Mouse (Mus musculus): Measurements from ENCODE around the gene Galnt10. TPM values are rescaled to one million over a fixed set of nuclear protein-coding genes. Genes with fewer than 3 reads are reported as not detected.

The Galnt10 gene
- total RNA-seq, 1 experiment from 2014 or later = 9.7 TPM

DNA sequence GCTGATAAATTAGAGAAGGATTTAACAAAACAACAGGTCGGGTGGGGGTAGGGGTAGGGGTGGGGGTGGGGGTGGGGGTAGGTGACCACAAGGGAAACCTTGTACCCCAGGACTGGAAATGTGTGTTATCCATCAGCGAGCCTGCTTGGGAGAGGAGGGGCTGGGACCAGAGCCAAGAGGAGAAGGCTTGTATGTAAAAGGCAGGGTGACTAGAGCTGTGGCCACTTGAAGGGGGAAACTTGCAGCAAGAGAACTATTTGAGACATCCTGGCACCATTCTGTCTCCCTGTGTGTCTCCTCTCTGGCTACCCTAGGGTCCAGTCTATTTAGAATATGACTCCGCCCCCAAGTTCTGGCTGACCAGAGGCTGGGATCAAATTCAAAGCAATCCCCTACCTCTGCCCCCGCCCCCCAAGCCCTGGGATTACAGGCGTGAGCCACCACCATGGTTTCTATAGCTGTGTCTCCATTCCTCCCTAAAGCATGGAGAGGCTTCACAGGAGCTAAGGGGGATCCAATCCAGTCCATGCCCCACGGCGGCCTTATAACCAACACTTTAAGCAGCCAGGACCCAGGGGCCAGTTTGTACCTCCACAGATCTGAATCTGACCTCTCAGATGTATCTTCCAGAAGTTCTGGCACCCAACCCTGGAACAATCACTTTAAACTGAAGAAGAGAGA is 13.3 kb upstream of the Galnt10 start:
- ATAC-seq (replicated peaks in 1 of 2; ENCODE audit: insufficient read depth in 1 of 2, low FRiP score in 2 of 2, low TSS enrichment in 1 of 2, low read depth in 1 of 2, poor library complexity in 2 of 2, severe bottlenecking in 2 of 2) = no peak

DNA sequence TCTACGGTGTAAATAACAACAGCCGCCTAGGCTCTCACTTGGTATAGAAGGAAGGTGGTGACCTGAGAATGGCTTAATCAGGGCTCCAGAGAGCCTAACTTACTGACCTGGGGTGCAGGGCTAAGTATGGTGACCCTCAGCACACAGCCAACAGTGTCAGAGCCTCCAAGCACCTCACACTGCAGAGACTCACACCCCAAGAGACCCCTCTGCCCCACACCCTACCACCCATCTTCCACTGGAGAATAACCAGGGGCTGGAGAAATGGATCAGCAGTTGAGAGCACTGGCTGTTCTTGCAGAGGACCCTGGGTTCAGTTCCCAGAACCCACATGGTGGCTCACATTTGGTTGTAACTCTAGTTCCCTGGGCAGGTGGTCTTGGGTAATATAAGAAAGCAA is 12.2 kb upstream of the Galnt10 start:
- no peak for ATAC-seq (replicated peaks in 1 of 2; ENCODE audit: insufficient read depth in 1 of 2, low FRiP score in 2 of 2, low TSS enrichment in 1 of 2, low read depth in 1 of 2, poor library complexity in 2 of 2, severe bottlenecking in 2 of 2)

DNA sequence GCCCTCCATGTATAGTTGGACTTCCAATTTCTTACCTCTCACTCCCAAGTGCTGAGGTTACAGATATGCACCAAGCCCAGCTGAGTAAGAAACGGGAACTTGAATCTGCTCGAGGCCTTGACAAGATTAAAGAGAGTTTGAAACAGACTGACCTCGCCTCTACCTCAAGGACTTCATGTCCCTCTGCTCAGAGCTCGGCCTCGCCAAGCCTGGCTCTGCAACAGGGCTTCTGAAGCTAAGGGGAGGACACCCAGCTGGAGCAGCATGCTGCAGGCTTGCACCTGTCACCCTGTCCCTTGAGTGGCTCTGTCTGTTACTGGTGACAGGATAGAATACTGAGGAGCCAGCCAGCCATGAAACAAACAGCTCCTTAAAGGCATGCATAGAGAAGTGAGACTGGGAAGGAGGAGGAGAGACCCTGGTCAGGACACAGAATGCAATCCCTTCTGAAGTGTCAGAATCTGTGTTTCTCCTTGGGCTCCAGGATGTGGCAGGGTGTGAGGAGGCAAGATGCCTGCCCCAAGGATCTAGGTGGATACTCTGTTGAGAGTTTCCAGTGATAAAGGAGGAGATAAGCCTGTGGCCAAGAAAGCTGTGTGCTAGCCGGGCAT is 11.2 kb upstream of the Galnt10 start:
- ATAC-seq (replicated peaks in 1 of 2; ENCODE audit: insufficient read depth in 1 of 2, low FRiP score in 2 of 2, low TSS enrichment in 1 of 2, low read depth in 1 of 2, poor library complexity in 2 of 2, severe bottlenecking in 2 of 2) = peak in 1 of 2 experiments; percentile 32; a peak in 2 of 4 replicates

DNA sequence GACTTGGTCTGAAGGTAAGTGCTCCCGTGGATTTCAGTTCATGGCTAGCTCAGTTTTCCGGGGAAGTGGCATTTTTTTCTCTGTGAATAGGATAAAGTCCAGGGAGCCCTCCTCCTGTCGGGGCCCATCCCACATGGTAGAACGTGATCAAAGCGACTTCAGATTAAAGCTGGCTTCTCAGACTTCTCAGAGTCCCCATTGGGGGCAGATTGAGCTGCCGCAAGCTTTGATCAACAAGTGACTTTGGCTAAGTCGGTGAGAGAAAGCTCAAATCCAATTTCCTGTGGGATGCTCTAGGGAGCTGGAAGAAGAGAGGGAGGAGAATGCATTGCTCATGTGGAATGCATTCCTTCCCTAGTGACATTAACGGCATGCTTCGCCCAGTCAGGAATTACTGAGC is 10.1 kb upstream of the Galnt10 start:
- ATAC-seq (replicated peaks in 1 of 2; ENCODE audit: insufficient read depth in 1 of 2, low FRiP score in 2 of 2, low TSS enrichment in 1 of 2, low read depth in 1 of 2, poor library complexity in 2 of 2, severe bottlenecking in 2 of 2) = no peak

DNA sequence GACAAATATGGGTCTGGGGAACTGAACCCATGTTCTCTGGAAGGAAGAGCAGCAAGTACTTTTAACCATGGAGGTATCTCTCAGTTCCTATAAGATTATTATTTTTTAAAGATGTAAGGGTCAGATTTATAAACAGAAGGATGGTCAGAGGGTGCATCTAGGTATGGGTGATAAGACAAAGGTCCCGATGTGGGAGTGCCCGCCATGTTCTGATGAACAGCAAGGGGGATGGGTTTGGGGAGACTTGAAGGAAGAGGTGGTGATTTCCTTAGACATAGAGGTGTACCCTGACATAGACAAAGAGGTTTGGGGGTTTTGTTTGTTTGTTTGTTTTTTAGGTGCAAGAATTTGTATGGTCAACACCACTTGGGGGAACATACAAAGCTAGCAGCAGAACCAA is 1.6 kb upstream of the Galnt10 start:
- ATAC-seq (replicated peaks in 1 of 2; ENCODE audit: insufficient read depth in 1 of 2, low FRiP score in 2 of 2, low TSS enrichment in 1 of 2, low read depth in 1 of 2, poor library complexity in 2 of 2, severe bottlenecking in 2 of 2) = no peak

DNA sequence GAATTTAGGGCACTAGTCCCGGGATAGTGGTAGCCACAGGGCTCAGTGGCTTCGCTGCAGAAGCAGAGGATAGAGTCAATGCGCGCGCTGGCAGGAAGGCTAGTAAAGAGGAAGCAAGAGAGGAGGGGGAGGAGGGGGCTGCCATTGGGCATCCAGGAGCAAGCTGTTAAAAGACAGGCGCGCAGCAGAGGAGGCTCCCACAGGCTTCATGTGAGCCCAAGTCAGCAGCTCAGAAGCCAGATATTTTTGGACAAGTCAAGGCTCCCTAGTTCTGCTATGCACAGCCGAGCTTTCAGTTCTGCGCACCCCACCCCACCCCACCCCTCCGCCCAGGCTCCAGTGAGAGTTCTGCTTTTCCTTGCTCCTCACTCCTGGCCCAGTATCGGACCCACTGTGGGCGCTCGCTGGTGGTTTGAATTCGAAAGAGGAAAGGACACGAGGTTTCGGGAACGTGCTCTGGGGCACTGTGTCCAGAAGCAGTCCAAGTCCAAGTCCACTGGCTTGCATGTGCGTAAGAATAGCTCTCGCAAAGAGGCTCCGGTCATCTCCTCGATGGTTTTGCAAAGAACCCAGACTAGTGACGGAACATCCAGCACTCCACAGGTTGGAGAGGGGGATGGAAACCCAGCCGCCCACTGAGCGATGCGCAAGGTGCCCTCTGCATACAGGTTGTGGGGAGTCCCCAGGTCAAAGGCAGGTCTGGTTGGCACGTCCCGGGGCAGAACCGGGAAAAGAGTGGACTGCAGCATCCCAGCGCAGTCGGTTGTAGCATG is 811 bp upstream of the Galnt10 start:
- peak; percentile 62 for ATAC-seq (replicated peaks in 1 of 2; ENCODE audit: insufficient read depth in 1 of 2, low FRiP score in 2 of 2, low TSS enrichment in 1 of 2, low read depth in 1 of 2, poor library complexity in 2 of 2, severe bottlenecking in 2 of 2)

DNA sequence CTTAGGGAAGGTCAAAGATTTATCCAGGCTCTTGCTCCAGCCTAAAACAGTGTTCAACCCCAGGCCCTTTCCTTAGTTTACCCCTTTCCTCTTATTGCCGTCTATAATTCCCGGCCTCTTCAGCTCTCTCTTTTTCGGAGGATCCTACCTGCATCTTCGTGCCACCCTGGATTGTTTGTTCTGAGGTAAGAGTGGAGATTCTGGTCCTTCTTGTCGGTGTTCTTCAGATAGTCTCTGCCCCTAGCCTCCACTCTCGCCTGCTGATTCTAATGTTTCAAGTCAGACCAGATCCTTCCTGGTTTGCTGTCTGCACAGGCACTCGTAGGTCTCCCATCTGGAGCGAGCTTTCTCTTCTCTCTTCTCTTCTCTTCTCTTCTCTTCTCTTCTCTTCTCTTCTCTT is 605 bp downstream of the Galnt10 start:
- ATAC-seq (replicated peaks in 1 of 2; ENCODE audit: insufficient read depth in 1 of 2, low FRiP score in 2 of 2, low TSS enrichment in 1 of 2, low read depth in 1 of 2, poor library complexity in 2 of 2, severe bottlenecking in 2 of 2) = no peak

DNA sequence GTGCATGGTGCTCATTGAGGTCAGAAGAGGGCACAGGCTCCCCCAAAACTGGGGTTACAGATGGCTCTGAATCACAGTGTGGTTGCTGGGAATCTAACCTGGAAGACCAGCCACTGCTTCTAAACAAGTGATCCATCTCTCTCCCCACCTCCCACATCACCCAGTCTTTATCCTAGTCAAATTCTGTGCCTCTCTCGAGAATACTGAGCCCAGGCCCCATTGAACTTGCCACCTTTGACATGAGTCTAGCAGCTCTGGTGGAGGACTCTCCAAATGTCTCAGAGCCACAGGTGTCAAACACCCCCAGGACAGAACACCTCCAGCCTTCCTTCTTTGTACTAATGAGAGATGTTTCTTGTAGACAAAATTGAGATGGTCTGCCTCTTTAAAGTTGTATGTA is 1.2 kb downstream of the Galnt10 start:
- ATAC-seq (replicated peaks in 1 of 2; ENCODE audit: insufficient read depth in 1 of 2, low FRiP score in 2 of 2, low TSS enrichment in 1 of 2, low read depth in 1 of 2, poor library complexity in 2 of 2, severe bottlenecking in 2 of 2) = no peak

DNA sequence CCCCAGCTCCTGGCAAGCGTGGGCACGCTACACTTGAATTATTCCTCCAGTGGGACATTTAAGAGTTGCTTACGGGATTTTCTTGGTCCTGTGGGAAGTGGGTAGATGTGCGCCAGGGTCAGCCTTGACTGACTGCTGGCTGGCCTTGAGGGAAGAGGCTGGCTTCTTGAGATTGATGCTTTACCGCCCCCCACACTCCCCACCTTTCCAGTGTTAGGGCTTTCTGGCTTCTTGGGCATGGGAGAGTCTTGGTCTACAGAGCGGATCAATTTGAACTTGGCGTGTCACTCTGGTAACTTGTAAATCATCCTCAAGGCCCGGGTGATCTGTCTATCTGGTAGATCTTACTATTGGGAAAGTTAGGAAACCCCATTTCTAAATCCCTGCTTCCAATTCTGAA is 1.7 kb downstream of the Galnt10 start:
- ATAC-seq (replicated peaks in 1 of 2; ENCODE audit: insufficient read depth in 1 of 2, low FRiP score in 2 of 2, low TSS enrichment in 1 of 2, low read depth in 1 of 2, poor library complexity in 2 of 2, severe bottlenecking in 2 of 2) = no peak

DNA sequence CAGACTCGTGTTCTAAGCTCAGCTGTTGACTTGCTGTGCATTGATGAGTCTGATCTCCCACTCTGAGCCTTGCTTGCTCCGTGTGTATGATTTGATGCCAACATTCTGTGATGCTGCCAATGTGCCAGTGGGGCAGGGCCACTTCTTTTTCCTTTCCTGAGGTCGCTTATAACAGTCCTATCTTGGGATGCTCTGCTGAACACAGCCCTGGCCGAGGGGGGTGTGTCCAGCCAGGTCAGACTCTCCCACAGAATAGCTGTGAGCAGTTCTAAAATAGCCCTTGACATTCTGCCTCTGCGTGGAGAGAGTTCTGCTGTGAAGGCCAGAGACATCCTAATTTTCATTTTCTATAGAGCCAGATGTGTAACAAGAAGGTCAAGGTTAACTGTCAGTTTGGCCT is 2.2 kb downstream of the Galnt10 start:
- no peak for ATAC-seq (replicated peaks in 1 of 2; ENCODE audit: insufficient read depth in 1 of 2, low FRiP score in 2 of 2, low TSS enrichment in 1 of 2, low read depth in 1 of 2, poor library complexity in 2 of 2, severe bottlenecking in 2 of 2)

DNA sequence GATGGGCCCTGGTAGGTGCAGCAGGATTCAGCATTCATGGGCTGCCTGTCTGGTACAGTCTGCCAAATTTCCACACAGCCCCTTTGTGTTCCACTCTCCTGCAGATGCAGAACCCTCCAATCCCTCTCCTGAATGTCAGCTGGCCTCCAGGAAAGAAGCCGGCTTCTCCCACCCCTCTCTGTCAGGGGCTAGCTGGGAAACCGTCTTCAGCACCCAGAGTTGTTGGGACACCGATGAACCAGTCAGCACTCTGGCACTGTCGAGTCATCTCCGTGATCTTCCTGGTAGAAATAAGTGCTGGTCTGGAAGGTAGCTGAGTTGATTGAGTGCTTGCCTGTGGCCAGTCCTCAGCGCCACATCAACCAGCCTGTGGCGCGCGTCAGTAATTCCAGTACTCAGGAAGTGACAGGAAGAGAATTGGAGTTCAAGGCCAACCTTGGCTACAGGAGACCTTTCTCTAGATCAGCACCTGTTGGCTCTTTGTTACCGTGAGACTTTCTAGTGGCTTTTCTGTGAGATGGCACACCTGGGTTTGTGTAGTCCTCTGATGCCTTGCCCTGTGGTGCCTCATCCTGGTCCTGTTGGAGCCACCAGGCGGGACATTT is 3.1 kb downstream of the Galnt10 start:
- no peak for ATAC-seq (replicated peaks in 1 of 2; ENCODE audit: insufficient read depth in 1 of 2, low FRiP score in 2 of 2, low TSS enrichment in 1 of 2, low read depth in 1 of 2, poor library complexity in 2 of 2, severe bottlenecking in 2 of 2)

DNA sequence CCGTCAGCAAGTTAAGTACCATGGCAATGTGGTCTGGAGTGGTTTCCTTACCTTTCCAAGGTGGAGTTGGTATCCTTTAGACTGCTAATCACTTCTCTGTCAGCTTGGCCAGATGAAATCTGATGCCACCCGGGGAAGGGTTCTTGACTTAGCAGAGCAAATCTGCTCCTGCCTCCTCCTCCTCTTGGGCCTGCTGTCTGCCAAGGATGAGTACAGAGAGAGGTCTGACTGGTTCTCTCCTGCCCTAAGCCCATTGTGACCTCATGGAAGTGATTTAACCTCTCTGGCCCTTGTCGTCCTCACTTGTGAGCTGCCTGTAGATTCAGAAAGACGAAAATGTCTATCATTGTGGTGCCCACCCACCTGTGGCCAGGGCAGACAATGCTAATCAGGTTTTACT is 4.0 kb downstream of the Galnt10 start:
- ATAC-seq (replicated peaks in 1 of 2; ENCODE audit: insufficient read depth in 1 of 2, low FRiP score in 2 of 2, low TSS enrichment in 1 of 2, low read depth in 1 of 2, poor library complexity in 2 of 2, severe bottlenecking in 2 of 2) = no peak

DNA sequence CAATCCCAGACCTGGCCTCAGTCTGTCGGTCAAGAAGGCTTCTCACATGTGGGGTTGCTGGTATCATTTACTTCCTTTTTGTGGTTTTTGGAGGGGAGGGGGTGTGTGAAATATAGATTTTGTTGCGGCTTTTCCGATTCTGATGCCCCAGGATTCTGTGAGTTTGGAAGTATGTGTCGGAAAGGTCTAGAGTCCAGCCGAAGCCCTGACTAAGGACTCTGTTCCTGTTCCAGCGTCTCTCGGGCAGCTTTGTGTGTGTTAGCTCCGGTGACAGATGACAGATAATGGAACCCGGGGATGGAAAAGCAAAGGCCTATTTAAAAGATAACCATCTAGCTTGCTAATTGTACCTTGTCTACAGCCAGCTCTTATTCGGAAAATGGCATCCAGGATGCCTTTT is 4.4 kb downstream of the Galnt10 start:
- no peak for ATAC-seq (replicated peaks in 1 of 2; ENCODE audit: insufficient read depth in 1 of 2, low FRiP score in 2 of 2, low TSS enrichment in 1 of 2, low read depth in 1 of 2, poor library complexity in 2 of 2, severe bottlenecking in 2 of 2)

DNA sequence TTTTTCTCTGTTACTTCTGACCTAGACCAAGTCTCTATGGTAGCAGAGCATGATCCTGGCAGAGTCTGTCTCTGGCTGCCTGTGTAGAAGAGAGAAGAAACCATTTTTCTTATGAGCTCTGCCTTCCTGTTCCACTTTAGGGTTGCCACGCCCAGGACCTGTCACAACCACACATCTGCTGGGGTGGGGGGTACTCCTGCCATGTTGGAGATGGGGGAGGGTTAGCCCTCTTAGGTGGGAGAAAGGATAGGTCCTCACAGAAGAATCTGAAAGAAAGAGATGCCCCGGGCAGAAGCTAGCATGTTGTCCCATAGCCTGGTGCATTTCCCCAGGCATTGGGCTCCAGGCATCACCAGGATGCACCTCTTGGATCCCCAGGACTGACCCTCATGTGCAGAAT is 5.6 kb downstream of the Galnt10 start:
- ATAC-seq (replicated peaks in 1 of 2; ENCODE audit: insufficient read depth in 1 of 2, low FRiP score in 2 of 2, low TSS enrichment in 1 of 2, low read depth in 1 of 2, poor library complexity in 2 of 2, severe bottlenecking in 2 of 2) = no peak

DNA sequence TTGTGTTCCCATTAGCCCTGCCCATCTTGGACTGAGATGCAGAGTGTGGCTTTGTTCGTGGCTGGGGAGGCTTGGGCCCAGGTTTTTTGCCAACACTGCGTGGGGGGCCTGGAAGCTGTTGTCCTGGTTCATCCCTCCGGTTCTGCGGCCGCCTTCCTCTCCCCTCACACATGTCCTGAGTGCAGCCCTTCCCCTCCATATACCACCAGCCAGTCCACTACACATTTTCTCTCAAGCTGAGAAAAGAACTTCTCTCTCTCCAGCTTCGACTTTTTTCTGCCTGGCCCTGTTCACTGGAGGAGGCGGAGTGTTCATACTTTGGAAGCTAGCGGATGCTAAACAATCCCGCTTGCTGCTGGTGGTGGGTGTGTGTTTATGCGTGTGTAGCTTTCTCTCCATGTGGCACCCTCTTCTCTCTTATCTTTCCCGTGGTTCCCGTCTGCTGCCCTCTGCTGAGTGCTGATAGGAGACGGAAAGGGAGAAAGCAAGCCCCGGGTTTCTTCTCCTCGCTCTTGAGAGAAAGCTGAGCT is 6.1 kb downstream of the Galnt10 start:
- ATAC-seq (replicated peaks in 1 of 2; ENCODE audit: insufficient read depth in 1 of 2, low FRiP score in 2 of 2, low TSS enrichment in 1 of 2, low read depth in 1 of 2, poor library complexity in 2 of 2, severe bottlenecking in 2 of 2) = peak; percentile 25 to 47; a peak in 2 of 4 replicates

DNA sequence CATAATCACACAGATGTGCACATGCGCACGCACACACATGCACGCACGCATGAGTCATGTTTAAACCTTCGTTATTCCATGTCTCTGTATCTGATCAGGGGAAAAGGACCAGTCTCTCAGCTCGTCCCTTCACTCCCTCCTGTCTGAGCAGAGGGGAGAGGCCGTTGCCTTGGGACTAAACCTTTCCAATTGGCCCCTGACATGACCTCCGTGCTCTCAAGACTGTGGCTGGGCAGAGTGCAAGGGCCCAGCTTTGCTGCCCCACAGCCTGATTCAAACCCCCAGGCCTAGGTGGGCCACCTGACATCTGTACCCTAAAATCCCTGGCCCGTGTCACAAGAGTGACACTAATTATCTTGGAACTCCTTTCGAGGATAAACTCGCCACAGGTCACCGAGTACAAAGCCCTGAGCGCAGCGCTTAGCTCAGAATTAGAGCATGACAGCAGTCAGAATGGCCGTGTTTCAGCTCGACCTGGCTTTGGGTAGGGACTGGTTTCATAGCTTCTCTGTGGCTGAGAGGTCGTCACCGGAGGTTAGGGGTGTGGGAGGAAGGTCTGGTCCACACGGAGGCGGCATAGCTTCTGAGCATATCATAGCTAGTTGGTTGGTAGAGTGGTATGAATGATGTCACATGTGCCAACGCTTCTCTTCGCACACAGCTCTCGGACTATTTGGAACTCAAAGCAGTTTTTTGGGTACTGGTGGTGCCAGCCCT is 7.1 kb downstream of the Galnt10 start:
- ATAC-seq (replicated peaks in 1 of 2; ENCODE audit: insufficient read depth in 1 of 2, low FRiP score in 2 of 2, low TSS enrichment in 1 of 2, low read depth in 1 of 2, poor library complexity in 2 of 2, severe bottlenecking in 2 of 2) = no peak

DNA sequence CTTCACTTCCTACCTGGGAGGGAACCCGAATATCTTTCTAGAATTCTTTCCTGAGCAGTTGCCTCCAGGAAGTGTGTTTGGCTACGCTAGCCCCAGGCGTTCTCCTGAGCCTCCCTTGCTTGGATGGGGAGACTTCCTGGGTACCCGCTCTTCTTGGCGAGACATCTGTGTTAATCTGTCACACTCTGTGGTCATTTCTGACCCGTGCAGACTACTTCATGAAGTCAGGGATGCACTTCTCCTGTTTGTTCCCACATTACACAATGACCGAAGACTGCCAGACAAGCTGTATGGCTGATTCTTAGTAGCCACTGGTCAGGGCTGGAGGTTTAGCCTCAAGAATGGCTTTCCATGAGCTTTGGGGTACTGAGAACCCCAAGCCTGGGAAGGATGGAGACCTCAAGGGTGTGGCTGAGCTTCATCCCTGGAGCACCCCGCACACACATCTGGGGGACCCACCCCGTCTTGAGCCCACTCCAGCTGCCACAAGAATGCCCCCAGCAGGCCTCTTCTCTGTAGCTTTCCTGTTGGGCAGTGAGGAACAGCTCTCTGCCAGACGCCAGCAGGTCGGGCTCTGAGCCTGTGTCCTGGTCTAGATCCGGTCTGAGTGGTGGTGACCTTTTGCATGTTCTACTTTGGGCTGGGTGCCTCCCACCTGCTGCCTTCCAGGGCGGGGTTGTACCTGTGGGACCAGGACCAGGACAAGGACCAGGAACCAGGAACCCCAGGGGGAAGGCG is 7.8 kb downstream of the Galnt10 start:
- ATAC-seq (replicated peaks in 1 of 2; ENCODE audit: insufficient read depth in 1 of 2, low FRiP score in 2 of 2, low TSS enrichment in 1 of 2, low read depth in 1 of 2, poor library complexity in 2 of 2, severe bottlenecking in 2 of 2) = no peak

Measured in hematopoietic stem cell, adult 5-6 weeks (primary cell).